Mouse (Mus musculus): ENCODE data around the gene Kcnma1. TPM values are rescaled to one million over a fixed set of nuclear protein-coding genes. Genes with fewer than 3 reads are reported as not detected.
A peak's percentile ranks its signal among the peaks of the same experiment; 100 is the strongest.

Kcnma1 gene
- total RNA-seq, 4 experiments from 2014 or later = 151 to 190 (median 165) TPM

GRCm38 (mm10) chr14:23785921-23786686, 228.2 kb downstream of the Kcnma1 start:
- DNase-seq (ENCODE audit: low spot score in 2 of 2) = peak in 1 of 2 experiments; percentile 72

DNA sequence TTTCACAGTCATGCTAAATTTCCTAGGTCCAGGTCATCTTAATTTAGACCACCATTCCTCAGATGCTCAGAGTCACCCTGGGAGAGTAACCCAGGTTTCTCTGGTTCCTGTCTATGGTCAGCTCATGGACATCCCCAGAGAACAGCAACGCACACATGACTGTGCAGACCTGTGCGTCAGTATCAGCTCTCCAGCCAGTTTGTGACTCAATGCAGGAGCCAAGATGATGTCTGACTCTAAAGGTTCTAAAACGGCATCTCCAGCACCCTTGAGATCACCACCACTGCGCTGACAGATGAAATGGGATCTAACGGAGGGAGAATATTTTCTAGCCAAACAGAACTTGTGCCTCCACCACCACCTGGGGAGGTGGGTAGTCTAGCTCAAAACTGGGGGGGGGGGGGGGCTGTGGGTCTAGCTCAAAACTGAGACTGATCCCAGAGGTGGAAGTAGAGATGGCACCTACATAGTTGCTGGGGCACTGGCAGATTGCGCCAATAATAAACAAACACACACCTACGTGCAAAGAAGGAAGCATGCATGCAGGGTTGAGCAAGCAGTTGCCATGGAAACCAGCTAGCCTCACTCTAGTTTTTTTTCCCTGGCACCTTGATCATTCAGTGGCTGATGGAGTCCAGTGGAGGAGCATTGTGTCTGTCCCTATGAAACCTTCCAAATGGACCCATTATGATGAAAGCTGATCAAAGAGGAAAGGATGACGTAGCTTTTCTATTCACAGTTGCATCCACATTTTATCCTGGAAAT, 231.3 kb downstream of the Kcnma1 start:
- DNase-seq (ENCODE audit: low spot score in 2 of 2) = peak in 1 of 2 experiments; percentile 68

DNA sequence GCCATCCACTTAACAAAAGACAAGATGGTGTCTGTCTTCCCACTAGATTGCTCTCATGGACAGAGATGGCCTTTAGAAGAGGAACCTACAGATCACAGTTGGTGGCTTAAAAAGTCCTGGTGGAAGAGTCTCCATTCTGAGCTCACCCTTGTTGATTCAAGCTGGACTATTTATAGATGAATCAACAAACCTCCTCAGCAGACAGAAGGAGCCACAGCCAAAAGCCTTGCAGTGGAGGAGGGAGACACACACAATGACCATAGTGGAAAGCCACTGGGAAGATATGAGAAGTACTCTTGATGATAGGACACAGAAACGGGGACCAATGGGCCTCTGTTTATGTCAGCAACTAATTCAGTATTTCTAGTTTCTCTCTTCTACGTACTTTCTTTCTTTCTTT, 239.7 kb downstream of the Kcnma1 start:
- DNase-seq (ENCODE audit: low spot score in 2 of 2) = no peak

GRCm38 (mm10) chr14:23772685-23773084, 241.6 kb downstream of the Kcnma1 start:
- no peak for DNase-seq (ENCODE audit: low spot score in 2 of 2)

DNA sequence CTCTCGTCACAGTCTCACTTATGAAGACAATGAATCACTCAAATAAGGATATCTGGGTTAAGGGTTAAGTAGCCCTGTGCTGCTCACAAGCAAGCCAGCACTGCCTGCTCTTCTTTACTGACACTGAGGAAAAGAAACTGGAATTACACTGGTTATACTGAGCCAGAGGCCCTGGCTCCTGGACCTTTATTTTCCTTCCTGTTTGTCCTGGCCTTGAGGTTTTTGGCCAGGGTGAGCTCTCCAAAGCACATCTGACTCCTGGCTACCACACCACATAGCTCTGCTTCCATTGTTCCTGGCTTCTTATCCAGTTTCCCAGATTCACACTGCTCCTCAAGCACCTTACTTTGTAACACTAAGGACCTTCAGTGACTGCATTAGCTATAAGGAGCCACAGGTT, 242.5 kb downstream of the Kcnma1 start:
- no peak for DNase-seq (ENCODE audit: low spot score in 2 of 2)

DNA sequence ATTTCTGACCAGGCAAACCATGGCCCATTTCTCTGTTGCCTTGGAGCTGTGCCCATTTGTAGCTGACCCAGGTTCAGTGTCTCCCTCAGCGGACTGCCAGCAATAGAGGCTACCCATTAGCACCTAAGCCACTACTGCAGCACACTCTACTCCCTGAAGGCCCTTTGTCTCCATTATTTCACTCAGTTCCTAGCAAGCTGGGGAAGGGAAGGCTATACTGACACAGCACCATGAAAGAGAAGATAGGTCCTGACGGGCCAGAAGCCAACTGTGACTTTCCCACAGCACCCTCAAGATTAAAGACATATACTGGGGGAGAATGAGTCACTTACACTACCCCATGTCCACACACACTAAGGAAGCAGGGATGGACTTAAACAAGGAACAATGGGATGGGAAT, 251.8 kb downstream of the Kcnma1 start:
- DNase-seq (ENCODE audit: low spot score in 2 of 2) = no peak

DNA sequence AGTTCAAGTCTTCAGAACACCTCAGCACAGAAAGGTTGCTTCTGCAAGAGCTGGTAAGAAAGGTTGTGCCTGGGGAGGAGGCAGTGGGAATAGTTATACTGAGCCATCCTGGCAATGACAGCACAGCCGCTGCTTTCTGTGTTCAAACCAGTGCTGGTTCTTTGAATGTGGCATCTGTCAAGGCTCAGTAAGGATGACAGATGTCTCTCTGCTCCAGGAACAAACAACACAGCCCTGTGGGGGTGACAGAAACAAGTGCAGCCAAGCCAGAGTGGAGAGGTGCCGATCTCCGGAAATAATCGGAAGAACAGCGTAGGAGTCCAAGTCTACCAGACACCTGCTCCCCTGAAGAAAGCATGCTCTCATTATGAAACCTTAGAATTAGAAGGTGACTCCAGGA, 254.7 kb downstream of the Kcnma1 start:
- peak in 1 of 2 experiments; percentile 70 for DNase-seq (ENCODE audit: low spot score in 2 of 2)

DNA sequence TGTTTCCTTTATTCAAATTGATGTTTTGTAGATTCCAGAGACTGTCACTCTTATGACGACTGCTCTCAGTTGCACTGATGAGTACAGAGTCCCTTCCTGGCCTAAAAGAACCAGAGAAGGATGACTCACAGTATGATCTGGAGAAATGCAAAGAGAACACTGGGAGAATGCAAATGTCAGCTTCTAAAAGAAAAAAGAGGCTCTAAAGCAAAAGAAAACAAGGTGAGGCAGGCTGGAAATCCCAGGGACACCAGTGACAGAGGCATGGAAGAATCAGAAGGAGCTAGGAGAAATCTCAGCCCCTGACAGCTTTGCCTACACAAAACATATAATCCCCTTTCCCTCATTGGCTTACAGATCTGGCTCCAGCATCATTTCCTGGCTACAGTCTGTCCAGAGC, 255.9 kb downstream of the Kcnma1 start:
- DNase-seq (ENCODE audit: low spot score in 2 of 2) = no peak

DNA sequence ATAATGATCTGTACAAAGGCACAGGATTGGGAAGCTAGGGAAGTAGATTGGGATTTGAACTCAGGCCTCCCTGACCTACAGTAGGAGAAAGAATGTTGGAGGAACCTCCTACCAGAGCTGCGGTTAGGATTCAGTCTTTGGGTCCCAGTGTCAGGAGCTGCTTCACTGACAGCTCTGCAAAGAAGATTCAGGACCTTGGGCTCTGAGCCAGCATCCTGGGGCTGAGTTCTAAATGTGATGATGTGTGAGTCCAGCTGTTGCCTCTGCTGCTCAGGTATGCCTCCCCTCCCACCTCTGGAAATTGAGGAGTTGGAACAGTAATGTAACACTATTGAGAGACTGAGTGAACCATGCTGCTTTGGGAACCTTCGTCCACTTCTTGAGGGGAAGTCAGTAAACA, 266.3 kb downstream of the Kcnma1 start:
- DNase-seq (ENCODE audit: low spot score in 2 of 2) = no peak

DNA sequence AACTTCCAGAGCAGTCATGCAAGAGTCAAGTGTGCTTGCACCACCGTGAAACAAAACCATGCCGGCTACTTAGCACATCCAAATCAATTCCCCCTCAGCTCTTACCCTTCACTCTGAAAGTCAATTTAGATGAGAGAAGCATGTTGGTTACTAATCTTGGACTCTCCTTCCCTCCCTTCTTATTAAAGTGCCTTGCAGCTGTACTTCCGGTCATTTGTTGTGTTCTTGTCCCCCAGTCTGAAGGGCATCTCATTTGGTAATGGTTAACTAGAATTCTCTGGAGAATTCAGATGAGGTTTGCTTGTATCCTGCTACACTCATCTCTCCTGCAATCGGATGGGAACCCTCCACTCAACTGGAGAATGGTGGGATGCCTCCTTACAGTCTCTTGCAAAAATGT, 267.3 kb downstream of the Kcnma1 start:
- no peak for DNase-seq (ENCODE audit: low spot score in 2 of 2)

- no peak for DNase-seq (ENCODE audit: low spot score in 2 of 2)
These were observed 272.8 kb downstream of the Kcnma1 start for GRCm38 (mm10) chr14:23741531-23741930.

GRCm38 (mm10) chr14:23734200-23734599, 280.1 kb downstream of the Kcnma1 start:
- no peak for DNase-seq (ENCODE audit: low spot score in 2 of 2)

DNA sequence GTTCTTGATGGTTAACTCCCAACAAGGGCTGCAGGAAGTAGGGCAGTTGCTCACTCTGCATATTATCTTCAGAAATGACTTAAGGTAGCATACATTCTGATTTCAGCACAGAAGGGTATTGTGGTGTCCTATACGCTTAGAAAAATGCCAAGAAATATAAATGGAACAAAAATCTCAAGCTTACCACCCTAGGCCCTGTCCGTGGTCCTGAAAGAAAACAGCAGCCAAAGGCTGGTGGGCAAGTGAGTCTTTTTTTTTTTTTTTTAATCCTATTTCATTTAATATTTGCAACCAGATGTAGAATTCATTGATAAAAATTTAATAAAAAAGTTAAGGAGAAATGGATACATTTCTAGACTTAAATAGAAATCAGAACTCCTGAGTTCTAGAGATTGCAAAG, 284.9 kb downstream of the Kcnma1 start:
- DNase-seq (ENCODE audit: low spot score in 2 of 2) = no peak

DNA sequence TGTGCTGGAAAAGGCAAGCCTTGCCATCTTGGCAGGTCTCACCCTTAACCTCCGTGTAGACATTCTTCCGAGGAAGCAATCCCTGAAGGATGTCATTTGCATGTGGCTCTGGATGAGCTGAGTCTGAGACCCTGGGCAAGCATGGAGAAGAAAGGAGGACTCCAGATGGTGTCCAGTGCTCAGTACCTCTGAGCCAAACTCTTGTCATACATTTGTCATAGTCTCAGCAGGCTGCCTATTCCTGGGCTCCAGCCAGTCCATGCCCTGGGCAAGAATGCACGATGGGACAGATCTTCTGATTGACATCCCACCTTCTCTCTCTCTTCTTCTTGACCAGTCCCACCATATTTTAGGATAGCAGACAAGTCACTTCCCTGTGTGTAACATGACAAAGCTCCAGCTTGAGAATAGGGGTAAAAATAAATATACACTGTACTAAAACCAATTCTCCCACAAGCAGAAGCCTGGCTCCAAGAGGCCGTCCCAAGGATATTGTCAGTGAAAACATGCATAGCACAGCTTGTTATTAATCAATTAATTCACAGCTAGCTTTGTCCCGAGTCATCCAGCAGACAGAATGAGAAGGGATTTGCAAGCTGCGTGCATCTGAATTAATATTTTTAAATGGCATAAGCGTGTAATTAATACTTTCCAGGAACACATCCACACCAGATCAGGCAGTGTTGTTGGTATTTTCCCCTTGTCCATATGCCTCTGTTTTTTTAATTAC, 290.4 kb downstream of the Kcnma1 start:
- no peak for DNase-seq (ENCODE audit: low spot score in 2 of 2)

DNA sequence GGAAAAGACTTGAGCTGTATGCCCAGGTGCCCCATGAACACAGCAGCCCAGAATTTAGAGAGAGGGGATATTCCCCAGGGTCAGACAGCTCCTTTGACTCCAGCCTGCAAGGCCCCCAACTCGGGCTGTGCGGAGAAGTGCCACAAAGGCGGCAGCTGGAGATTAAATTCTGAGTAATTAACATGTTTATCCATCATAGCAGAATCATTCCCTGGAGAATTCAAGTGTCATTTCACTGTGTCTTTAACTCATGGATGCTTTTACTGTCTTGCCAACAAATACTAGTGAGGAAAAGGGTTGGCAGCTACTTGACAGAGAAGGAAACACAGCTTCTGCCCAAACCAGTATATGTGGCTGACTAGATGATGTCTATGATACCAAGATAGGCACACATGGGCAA, 295.0 kb downstream of the Kcnma1 start:
- no peak for DNase-seq (ENCODE audit: low spot score in 2 of 2)

GRCm38 (mm10) chr14:23718667-23719066, 295.6 kb downstream of the Kcnma1 start:
- DNase-seq (ENCODE audit: low spot score in 2 of 2) = peak in 1 of 2 experiments; percentile 51

DNA sequence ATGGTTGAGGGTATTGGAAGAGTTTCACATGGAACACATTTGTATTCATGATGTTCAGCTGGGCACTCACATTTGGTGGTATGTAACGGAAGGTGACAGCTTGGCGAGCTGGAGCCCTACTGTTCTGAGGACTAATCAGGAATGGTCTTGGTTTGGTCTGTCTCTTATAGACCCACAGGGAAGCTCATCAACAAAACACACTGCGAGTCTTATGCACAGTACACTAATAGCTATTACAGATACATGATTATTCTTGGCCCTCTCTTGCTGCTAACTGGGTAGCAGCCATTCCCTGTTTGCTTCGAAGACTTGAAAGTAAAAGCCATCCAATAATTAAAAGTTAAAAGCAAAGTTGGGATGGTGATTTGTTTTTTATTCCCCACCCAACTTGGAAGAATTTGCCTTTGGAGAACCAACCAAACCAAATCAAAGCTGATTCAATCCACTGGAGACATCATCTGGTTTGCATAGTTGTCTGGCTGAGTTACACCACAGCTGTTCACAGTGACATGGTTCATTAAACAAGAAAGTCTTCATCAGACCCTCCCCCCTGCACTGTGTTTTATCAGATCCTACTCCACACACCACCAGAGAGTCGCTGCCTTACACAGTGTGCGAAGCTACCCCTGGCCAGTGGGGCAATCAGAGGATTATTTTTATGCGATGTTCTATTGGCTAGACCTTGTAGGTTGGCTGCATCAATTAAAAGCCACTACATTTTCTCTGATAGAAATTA, 299.7 kb downstream of the Kcnma1 start:
- DNase-seq (ENCODE audit: low spot score in 2 of 2) = no peak

- no peak for DNase-seq (ENCODE audit: low spot score in 2 of 2)
These were observed 301.4 kb downstream of the Kcnma1 start for GRCm38 (mm10) chr14:23712891-23713290.

DNA sequence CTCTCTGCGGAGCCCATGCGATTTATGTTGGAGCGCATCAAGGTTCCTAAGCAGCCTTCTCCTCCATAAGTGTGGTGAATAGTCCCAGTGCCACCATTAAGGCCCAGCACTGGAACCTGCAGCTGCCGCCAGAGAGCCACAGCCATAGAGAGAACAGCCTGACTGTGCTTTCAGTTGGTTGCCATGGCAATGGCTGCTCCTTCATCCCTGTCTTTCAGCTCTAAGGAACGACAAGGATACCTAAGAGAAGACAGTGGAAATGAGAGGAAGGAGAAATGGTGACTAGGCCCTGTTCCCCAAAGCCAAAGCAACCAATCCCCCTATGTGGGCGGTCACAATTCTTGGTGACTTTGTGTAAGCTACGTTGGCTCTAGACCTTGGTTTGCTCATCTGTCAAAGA, 303.3 kb downstream of the Kcnma1 start:
- peak in 1 of 2 experiments; percentile 39 for DNase-seq (ENCODE audit: low spot score in 2 of 2)

GRCm38 (mm10) chr14:23706837-23707236, 307.5 kb downstream of the Kcnma1 start:
- no peak for DNase-seq (ENCODE audit: low spot score in 2 of 2)

- DNase-seq (ENCODE audit: low spot score in 2 of 2) = no peak
These were observed 308.6 kb downstream of the Kcnma1 start for GRCm38 (mm10) chr14:23705647-23706046.

Data from left cerebral cortex, adult 8-10 months (tissue).